Mouse (Mus musculus) ES-Bruce4 (cell line): Measurements from ENCODE around the gene Ralgps1.

Experiments used
- CTCF ChIP-seq: IDR thresholded peaks from one replicate; pipeline ENCODE4 v1.8.1; 2011; ENCODE audit warnings: low read depth, low read length
- EP300 ChIP-seq: IDR thresholded peaks from 2 replicates; pipeline ENCODE4 v1.6.1; 2011; ENCODE audit warnings: low read depth, low read length; ENCODE audit not compliant: insufficient read depth
- POLR2A ChIP-seq: IDR thresholded peaks from one replicate; pipeline ENCODE4 v1.8.1; 2011; ENCODE audit warnings: low read length; ENCODE audit not compliant: insufficient read depth

DNA sequence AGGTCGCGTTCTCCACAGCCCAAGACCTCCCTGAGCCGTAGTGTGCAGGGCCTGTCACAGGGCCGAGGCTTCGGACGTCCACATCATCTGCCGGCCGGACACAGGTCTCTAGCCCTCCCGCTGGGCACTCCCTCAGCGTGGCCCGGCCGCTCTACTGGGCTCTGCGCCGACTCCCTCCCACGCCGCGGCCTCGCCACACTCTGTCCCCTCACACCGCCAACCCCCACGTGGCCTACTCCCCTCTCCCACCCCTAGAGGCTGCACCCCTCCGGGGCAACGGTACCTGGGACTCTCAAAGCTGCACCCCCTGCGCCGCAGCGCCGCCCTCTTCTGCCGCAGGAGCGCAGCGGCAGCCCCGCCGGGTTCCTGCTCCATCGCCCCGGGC is 241.2 kb downstream of the Ralgps1 start:
- no peak for TF ChIP-seq CTCF
- TF ChIP-seq POLR2A: no peak
- TF ChIP-seq EP300: no peak
